Mouse (Mus musculus): ENCODE data around the gene Il4ra. TPM values are rescaled to one million over a fixed set of nuclear protein-coding genes. Genes with fewer than 3 reads are reported as not detected.

Gene Il4ra
- total and polyA plus RNA-seq, 3 experiments = 18.2 to 27.4 (median 26.4) TPM

DNA sequence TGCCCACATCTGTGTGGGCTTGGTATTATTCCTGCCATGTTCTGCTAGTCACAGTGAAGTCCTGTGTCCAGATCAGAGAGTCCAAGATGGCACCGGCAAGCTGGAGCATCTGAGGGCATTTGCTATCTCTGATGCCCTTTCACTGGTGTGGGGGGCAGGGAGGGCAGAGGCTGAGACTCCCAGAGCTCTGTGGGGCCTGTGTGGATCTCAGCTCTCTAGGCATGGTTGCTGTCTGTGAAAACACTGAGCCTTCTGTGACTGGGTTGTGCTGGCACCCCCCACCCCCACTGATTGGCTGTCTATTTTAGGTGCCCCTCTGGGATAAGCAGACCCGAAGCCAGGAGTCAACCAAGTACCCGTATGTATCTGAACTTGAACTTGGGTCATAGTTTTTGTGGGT is 22.9 kb downstream of the Il4ra start:
- Histone ChIP-seq H3K4me2 (ENCODE audit: insufficient read depth, low read depth, poor library complexity, severe bottlenecking) (no peak overlapping the region), H3K4me3 (replicated peaks in 1 of 3; ENCODE audit: low read depth in 2 of 3, low read length in 2 of 3, poor library complexity in 1 of 3) (no peak overlapping the region), H3K9me3 (replicated peaks; ENCODE audit: low read length) (no peaks in the 10 kb centered on the region), H3K27me3 (replicated peaks) (no peaks in the 10 kb centered on the region), H3K4me1 (ENCODE audit: control insufficient read depth in 1 of 2, insufficient read depth in 2 of 2) (peaks cover 0 to 24% of the 10 kb centered on the region in 2 experiments; a peak in 2 of 4 replicates), H3K27ac (ENCODE audit: insufficient read depth, low read depth) (no peak overlapping the region), H3K9ac (ENCODE audit: insufficient read depth, low read depth) (no peak overlapping the region), H3K36me3 (replicated peaks in 1 of 2; ENCODE audit: control insufficient read depth in 1 of 2, insufficient read depth in 1 of 2, low read length in 1 of 2) (peaks cover 70 to 83% of the 10 kb centered on the region in 2 experiments), H3K79me2 (replicated peaks; ENCODE audit: control insufficient read depth, extremely low read depth, insufficient read depth, poor library complexity, severe bottlenecking) (no peaks in the 10 kb centered on the region)
- no peak for TF ChIP-seq POLR2AphosphoS2 (IDR thresholded peaks at IDR 0.05; ENCODE audit: low read depth, low read length)
- no peak for TF ChIP-seq GABPA (IDR thresholded peaks at IDR 0.05; ENCODE audit: insufficient replicate concordance, low read depth, low read length)
- TF ChIP-seq CHD2 (IDR thresholded peaks at IDR 0.05; ENCODE audit: low read length) = no peak
- TF ChIP-seq RCOR1 (conservative IDR thresholded peaks at IDR 0.05; ENCODE audit: low read depth, low read length) = no peak
- TF ChIP-seq KAT2A (IDR thresholded peaks at IDR 0.05; ENCODE audit: insufficient replicate concordance, low read length) = no peak
- no peak for TF ChIP-seq ZMIZ1 (IDR thresholded peaks at IDR 0.05; ENCODE audit: low read depth, low read length)
- no peak for TF ChIP-seq BHLHE40 (IDR thresholded peaks at IDR 0.05; ENCODE audit: low read depth, low read length)
- TF ChIP-seq TBP (conservative IDR thresholded peaks at IDR 0.05; ENCODE audit: low read depth, low read length) = no peak
- TF ChIP-seq UBTF (IDR thresholded peaks at IDR 0.05; ENCODE audit: low read depth, low read length) = no peak
- TF ChIP-seq MXI1 (IDR thresholded peaks at IDR 0.05; ENCODE audit: low read depth, low read length) = no peak
- no peak for TF ChIP-seq RAD21 (IDR thresholded peaks at IDR 0.05; ENCODE audit: low read depth, low read length)
- TF ChIP-seq JUN (IDR thresholded peaks at IDR 0.05; ENCODE audit: insufficient read depth, low read depth, low read length) = no peak
- no peak for TF ChIP-seq IRF4 (IDR thresholded peaks at IDR 0.05; ENCODE audit: low read depth, low read length)
- no peak for TF ChIP-seq ZC3H11A (IDR thresholded peaks at IDR 0.05; ENCODE audit: low read depth, low read length)
- TF ChIP-seq MAZ (IDR thresholded peaks at IDR 0.05; ENCODE audit: low read depth, low read length) = no peak
- TF ChIP-seq ETS1 (conservative IDR thresholded peaks at IDR 0.05; ENCODE audit: low read depth, low read length) = no peak
- no peak for TF ChIP-seq SMC3 (IDR thresholded peaks at IDR 0.05; ENCODE audit: low read depth, low read length)
- in situ Hi-C loops (cut with MboI; ENCODE audit: low pct_ligation_motif_present, low pct_unique_long_range_greater_than_20kb, low sequenced_read_pairs) (no loop called here), dilution Hi-C loops (cut with MboI; ENCODE audit: extremely low pct_ligation_motif_present, extremely low pct_unique_long_range_greater_than_20kb, low sequenced_read_pairs) (no loop called here)
- DNase-seq (ENCODE audit: extremely low read depth) = no peak

DNA sequence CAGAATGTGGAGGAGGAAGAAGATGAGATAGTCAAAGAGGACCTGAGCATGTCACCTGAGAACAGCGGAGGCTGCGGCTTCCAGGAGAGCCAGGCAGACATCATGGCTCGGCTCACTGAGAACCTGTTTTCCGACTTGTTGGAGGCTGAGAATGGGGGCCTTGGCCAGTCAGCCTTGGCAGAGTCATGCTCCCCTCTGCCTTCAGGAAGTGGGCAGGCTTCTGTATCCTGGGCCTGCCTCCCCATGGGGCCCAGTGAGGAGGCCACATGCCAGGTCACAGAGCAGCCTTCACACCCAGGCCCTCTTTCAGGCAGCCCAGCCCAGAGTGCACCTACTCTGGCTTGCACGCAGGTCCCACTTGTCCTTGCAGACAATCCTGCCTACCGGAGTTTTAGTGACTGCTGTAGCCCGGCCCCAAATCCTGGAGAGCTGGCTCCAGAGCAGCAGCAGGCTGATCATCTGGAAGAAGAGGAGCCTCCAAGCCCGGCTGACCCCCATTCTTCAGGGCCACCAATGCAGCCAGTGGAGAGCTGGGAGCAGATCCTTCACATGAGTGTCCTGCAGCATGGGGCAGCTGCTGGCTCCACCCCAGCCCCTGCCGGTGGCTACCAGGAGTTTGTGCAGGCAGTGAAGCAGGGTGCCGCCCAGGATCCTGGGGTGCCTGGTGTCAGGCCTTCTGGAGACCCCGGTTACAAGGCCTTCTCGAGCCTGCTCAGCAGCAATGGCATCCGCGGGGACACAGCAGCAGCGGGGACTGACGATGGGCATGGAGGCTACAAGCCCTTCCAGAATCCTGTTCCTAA is 24.0 kb downstream of the Il4ra start:
- Histone ChIP-seq H3K9ac (ENCODE audit: insufficient read depth, low read depth) (no peak overlapping the region), H3K36me3 (replicated peaks in 1 of 2; ENCODE audit: control insufficient read depth in 1 of 2, insufficient read depth in 1 of 2, low read length in 1 of 2) (peaks cover 59 to 72% of the 10 kb centered on the region in 2 experiments), H3K79me2 (replicated peaks; ENCODE audit: control insufficient read depth, extremely low read depth, insufficient read depth, poor library complexity, severe bottlenecking) (no peaks in the 10 kb centered on the region), H3K4me2 (ENCODE audit: insufficient read depth, low read depth, poor library complexity, severe bottlenecking) (no peak overlapping the region), H3K27ac (ENCODE audit: insufficient read depth, low read depth) (no peak overlapping the region), H3K4me1 (ENCODE audit: control insufficient read depth in 1 of 2, insufficient read depth in 2 of 2) (peaks cover 6 to 35% of the 10 kb centered on the region in 2 experiments), H3K27me3 (replicated peaks) (no peaks in the 10 kb centered on the region), H3K4me3 (replicated peaks in 1 of 3; ENCODE audit: low read depth in 2 of 3, low read length in 2 of 3, poor library complexity in 1 of 3) (no peak overlapping the region), H3K9me3 (replicated peaks; ENCODE audit: low read length) (no peaks in the 10 kb centered on the region)
- in situ Hi-C loops (cut with MboI; ENCODE audit: low pct_ligation_motif_present, low pct_unique_long_range_greater_than_20kb, low sequenced_read_pairs) = no loop called here
- TF ChIP-seq ZNF384 (IDR thresholded peaks at IDR 0.05; ENCODE audit: low read depth, low read length) = no peak
- TF ChIP-seq RCOR1 (conservative IDR thresholded peaks at IDR 0.05; ENCODE audit: low read depth, low read length) = no peak
- no peak for TF ChIP-seq ZKSCAN1 (IDR thresholded peaks at IDR 0.05; ENCODE audit: borderline replicate concordance, low read depth, low read length)
- no peak for TF ChIP-seq MAFK (IDR thresholded peaks at IDR 0.05; ENCODE audit: insufficient replicate concordance, low read length)
- TF ChIP-seq TBP (conservative IDR thresholded peaks at IDR 0.05; ENCODE audit: low read depth, low read length) = no peak
- TF ChIP-seq ZMIZ1 (IDR thresholded peaks at IDR 0.05; ENCODE audit: low read depth, low read length) = no peak
- no peak for TF ChIP-seq RAD21 (IDR thresholded peaks at IDR 0.05; ENCODE audit: low read depth, low read length)
- no peak for TF ChIP-seq CHD1 (IDR thresholded peaks at IDR 0.05; ENCODE audit: low read depth, low read length)
- no peak for TF ChIP-seq CTCF (conservative IDR thresholded peaks at IDR 0.05 in 1 of 2, IDR thresholded peaks at IDR 0.05 in 1 of 2; ENCODE audit: low read depth in 2 of 2, low read length in 2 of 2)
- no peak for TF ChIP-seq MAZ (IDR thresholded peaks at IDR 0.05; ENCODE audit: low read depth, low read length)
- no peak for TF ChIP-seq SIN3A (IDR thresholded peaks at IDR 0.05; ENCODE audit: low read length)
- no peak for TF ChIP-seq MYC (IDR thresholded peaks at IDR 0.05; ENCODE audit: low read depth, low read length)
- TF ChIP-seq USF2 (conservative IDR thresholded peaks at IDR 0.05; ENCODE audit: low read depth, low read length) = no peak
- TF ChIP-seq ELF1 (IDR thresholded peaks at IDR 0.05; ENCODE audit: low read depth, low read length) = no peak
- TF ChIP-seq SMC3 (IDR thresholded peaks at IDR 0.05; ENCODE audit: low read depth, low read length) = no peak
- no peak for TF ChIP-seq UBTF (IDR thresholded peaks at IDR 0.05; ENCODE audit: low read depth, low read length)
- TF ChIP-seq EP300 (IDR thresholded peaks at IDR 0.05; ENCODE audit: low read length) = no peak
- no peak for TF ChIP-seq JUND (conservative IDR thresholded peaks at IDR 0.05; ENCODE audit: low read depth, low read length)
- no peak for TF ChIP-seq USF1 (IDR thresholded peaks at IDR 0.05; ENCODE audit: low read depth, low read length)
- no peak for TF ChIP-seq NRF1 (IDR thresholded peaks at IDR 0.05; ENCODE audit: low read depth, low read length)
- DNase-seq (ENCODE audit: extremely low read depth) = no peak
- dilution Hi-C loops (cut with MboI; ENCODE audit: extremely low pct_ligation_motif_present, extremely low pct_unique_long_range_greater_than_20kb, low sequenced_read_pairs) = no loop called here
